Mouse (Mus musculus) CH12.LX (cell line): Measurements from ENCODE around the gene Ltf.

Experiments used
- CHD1 ChIP-seq: IDR thresholded peaks from 2 replicates; pipeline ENCODE4 v1.6.1; 2012; ENCODE audit warnings: low read depth, low read length, improper control_type of control experiment, inconsistent platforms
- CHD2 ChIP-seq: IDR thresholded peaks from 2 replicates; pipeline ENCODE4 v1.6.1; 2011; ENCODE audit warnings: low read length, improper control_type of control experiment
- CTCF ChIP-seq, 2 experiments: IDR thresholded peaks in 1 of 2; conservative IDR thresholded peaks in 1 of 2; 2 replicates each; pipeline ENCODE4 v1.5.1; 2011 to 2012; ENCODE audit warnings: low read depth in 2 of 2, low read length in 2 of 2, improper control_type of control experiment in 1 of 2, inconsistent platforms in 1 of 2, mild to moderate bottlenecking in 1 of 2, moderate library complexity in 1 of 2
- HCFC1 ChIP-seq: IDR thresholded peaks from 2 replicates; pipeline ENCODE4 v1.6.1; 2012; ENCODE audit warnings: low read depth, mild to moderate bottlenecking, inconsistent platforms, low read length, improper control_type of control experiment
- JUND ChIP-seq: conservative IDR thresholded peaks from 2 replicates; pipeline ENCODE4 v1.6.1; 2011; ENCODE audit warnings: low read depth, low read length, improper control_type of control experiment
- KAT2A ChIP-seq: IDR thresholded peaks from 2 replicates; pipeline ENCODE4 v1.6.1; 2012; ENCODE audit warnings: low read length, improper control_type of control experiment, inconsistent platforms; ENCODE audit not compliant: insufficient replicate concordance
- MAX ChIP-seq: IDR thresholded peaks from 2 replicates; pipeline ENCODE4 v1.6.1; 2011; ENCODE audit warnings: low read length, improper control_type of control experiment
- MAZ ChIP-seq: IDR thresholded peaks from 2 replicates; pipeline ENCODE4 v1.6.1; 2012; ENCODE audit warnings: low read depth, mild to moderate bottlenecking, inconsistent platforms, low read length, improper control_type of control experiment, moderate library complexity
- MXI1 ChIP-seq: IDR thresholded peaks from 2 replicates; pipeline ENCODE4 v1.6.1; 2011; ENCODE audit warnings: mild to moderate bottlenecking, low read depth, low read length, improper control_type of control experiment
- MYC ChIP-seq: IDR thresholded peaks from 2 replicates; pipeline ENCODE4 v1.6.1; 2011; ENCODE audit warnings: low read depth, mild to moderate bottlenecking, improper control_type of control experiment, low read length
- POLR2A ChIP-seq: IDR thresholded peaks from 2 replicates; pipeline ENCODE4 v1.6.1; 2011; ENCODE audit warnings: low read depth, mild to moderate bottlenecking, improper control_type of control experiment, low read length
- TCF12 ChIP-seq: IDR thresholded peaks from 2 replicates; pipeline ENCODE4 v1.6.1; 2014; ENCODE audit warnings: low read depth, mild to moderate bottlenecking, inconsistent platforms, low read length, improper control_type of control experiment
- ZC3H11A ChIP-seq: IDR thresholded peaks from 2 replicates; pipeline ENCODE4 v1.6.1; 2012; ENCODE audit warnings: low read depth, mild to moderate bottlenecking, inconsistent platforms, low read length, improper control_type of control experiment
- ZMIZ1 ChIP-seq: IDR thresholded peaks from 2 replicates; pipeline ENCODE4 v1.6.1; 2012; ENCODE audit warnings: low read depth, mild to moderate bottlenecking, inconsistent platforms, low read length, improper control_type of control experiment

- TF ChIP-seq CHD2 (no peak), MAZ (no peak), KAT2A (no peak), POLR2A (no peak), ZMIZ1 (no peak), CTCF (conservative IDR thresholded peaks at IDR 0.05 in 1 of 2, IDR thresholded peaks at IDR 0.05 in 1 of 2; ENCODE audit: low read depth in 2 of 2, low read length in 2 of 2) (no peak), MXI1 (no peak), ZC3H11A (no peak), CHD1 (no peak), TCF12 (no peak), HCFC1 (no peak), MAX (no peak), MYC (no peak), JUND (no peak)
These were observed 7.0 kb upstream of the Ltf start for GRCm38 (mm10) chr9:111012041-111012440.
